Mouse (Mus musculus) liver, embryonic 14.5 days (tissue): ENCODE results near the gene Esam. TPM values are rescaled to one million over a fixed set of nuclear protein-coding genes. Genes with fewer than 3 reads are reported as not detected.

Experiments
- ATAC-seq: fragments of 200-750 bp; cut with Nextera tagmentation; 2 replicates; pipeline ENCODE4 v1.8.0; 2017; ENCODE audit warnings: moderate number of reproducible peaks, mild to moderate bottlenecking, moderate library complexity; ENCODE audit not compliant: insufficient read depth
- DNase-seq, 3 experiments: peaks; one replicate each; pipeline ENCODE4 v3.0.0-alpha.2; 2012 to 2013; ENCODE audit warnings: low read depth in 3 of 3, low spot score in 3 of 3
- H3K27ac ChIP-seq: fragments of 300-500 bp; sonication (generic); 2 replicates; pipeline ENCODE4 v1.5.1; 2014; ENCODE audit warnings: moderate library complexity, mild to moderate bottlenecking, control low read depth, inconsistent platforms
- H3K27me3 ChIP-seq: fragments of 300-500 bp; sonication (generic); 2 replicates; pipeline ENCODE4 v1.6.1; 2014; ENCODE audit warnings: mild to moderate bottlenecking, low read length, moderate library complexity; ENCODE audit not compliant: control insufficient read depth, insufficient read depth
- H3K36me3 ChIP-seq: fragments of 300-500 bp; sonication (generic); replicated peaks from 2 replicates; pipeline ENCODE4 v1.6.1; 2014; ENCODE audit warnings: low read depth; ENCODE audit not compliant: control insufficient read depth, insufficient read depth
- H3K4me1 ChIP-seq, 2 experiments: fragments of 200-500 bp in 1 of 2; fragments of 300-500 bp in 1 of 2; sonication (generic) in 1 of 2; replicated peaks; 2 replicates each; pipeline ENCODE4 v1.6.1; 2012 to 2014; ENCODE audit warnings: antibody characterized with exemption in 1 of 2, inconsistent platforms in 1 of 2, low read length in 1 of 2; ENCODE audit not compliant: control insufficient read depth in 2 of 2, insufficient read depth in 2 of 2
- H3K4me2 ChIP-seq: fragments of 300-500 bp; sonication (generic); 2 replicates; pipeline ENCODE4 v1.6.1; 2014; ENCODE audit warnings: low read depth, mild to moderate bottlenecking, control low read depth, moderate library complexity
- H3K4me3 ChIP-seq, 2 experiments: fragments of 200-500 bp in 1 of 2; fragments of 300-500 bp in 1 of 2; sonication (generic) in 1 of 2; 2 replicates each; pipeline ENCODE4 v1.5.1; 2012 to 2014; ENCODE audit warnings: low read depth in 2 of 2, low read length in 2 of 2, mild to moderate bottlenecking in 2 of 2, control low read depth in 1 of 2, inconsistent platforms in 1 of 2, moderate library complexity in 1 of 2; ENCODE audit not compliant: insufficient read depth in 1 of 2
- H3K9ac ChIP-seq: fragments of 300-500 bp; sonication (generic); replicated peaks from 2 replicates; pipeline ENCODE4 v1.6.1; 2014; ENCODE audit warnings: mild to moderate bottlenecking, control low read depth, moderate library complexity
- H3K9me3 ChIP-seq: fragments of 300-500 bp; sonication (generic); 2 replicates; pipeline ENCODE4 v1.6.1; 2016; ENCODE audit warnings: low read length, mixed read lengths; ENCODE audit not compliant: control insufficient read depth
- CTCF ChIP-seq: IDR thresholded peaks from 2 replicates; pipeline ENCODE4 v1.5.1; 2016; ENCODE audit warnings: antibody characterized with exemption, low read depth, control low read depth
- EP300 ChIP-seq: IDR thresholded peaks from 2 replicates; pipeline ENCODE4 v1.6.1; 2016; ENCODE audit warnings: antibody characterized with exemption, low read depth
- WGBS: fragments of 180-500 bp; shearing (Covaris S2); extraction: QIAGEN DNeasy Blood & Tissue Kit; methylation state at CpG from one replicate; pipeline ENCODE4 v1.1.7; 2014; ENCODE audit not compliant: insufficient replicate concordance; 5-methylcytosine and 5-hydroxymethylcytosine counted together
- polyA plus RNA-seq, 2 experiments: library from polyadenylated mRNA; depleted of rRNA in 1 of 2; stranded (reverse) in 1 of 2; unstranded in 1 of 2; fragments of >200 nt; fragmentation: Nextera tagmentation in 1 of 2; extraction: Ambion mirVana in 1 of 2; gene quantifications; 2 replicates each; pipeline versions ENCODE4 v1.2.1 to v1.2.3; 2012 to 2014

The Esam gene
- polyA plus RNA-seq, 2 experiments = 7.3 to 9.9 TPM

DNA sequence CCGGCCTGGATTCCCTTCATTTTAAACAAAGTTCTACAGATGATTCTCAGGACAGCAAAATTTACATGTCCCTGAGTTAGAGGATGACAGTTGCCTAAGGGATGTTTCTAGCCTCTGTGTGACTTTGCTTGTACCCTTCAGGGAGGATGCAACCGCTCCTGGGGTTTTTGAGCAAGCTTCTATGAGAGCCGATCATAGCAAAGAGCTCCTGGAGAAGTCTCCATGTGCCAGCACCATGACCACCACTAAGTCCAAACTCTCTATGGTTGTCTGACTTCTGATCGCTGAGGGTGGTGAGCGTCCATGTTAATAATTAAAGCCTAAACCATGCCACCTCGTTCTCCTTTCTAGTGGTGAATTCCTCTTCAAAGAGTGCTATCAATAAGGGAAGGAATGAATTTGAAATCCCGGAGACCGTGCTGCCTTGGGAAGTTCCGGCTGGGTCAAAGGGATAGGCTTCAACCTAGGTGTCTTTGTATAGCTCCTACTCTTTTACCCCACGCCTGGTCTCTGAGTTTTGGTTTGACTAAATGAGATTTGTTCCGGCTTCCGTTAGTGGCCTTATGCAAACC, 16.1 kb downstream of the Esam start:
- Histone ChIP-seq H3K9me3 (no peaks in the 10 kb centered on the region), H3K27me3 (peaks cover 7% of the 10 kb centered on the region; the same call in 1 of the 2 replicates), H3K4me1 (peaks cover 0 to 3% of the 10 kb centered on the region in 2 experiments; a peak in 1 of 4 replicates), H3K36me3 (no peaks in the 10 kb centered on the region), H3K4me2 (peak overlapping the region; percentile 67), H3K27ac (no peak overlapping the region), H3K9ac (no peak overlapping the region), H3K4me3 (peak overlapping the region in 1 of 2 experiments; percentile 44; a peak in 1 of 4 replicates)
- 50% methylated on average over 12 of the region's 12 CpGs for WGBS
- ATAC-seq (no peak), DNase-seq (no peak)
- TF ChIP-seq CTCF = no peak
- no peak for TF ChIP-seq EP300

DNA sequence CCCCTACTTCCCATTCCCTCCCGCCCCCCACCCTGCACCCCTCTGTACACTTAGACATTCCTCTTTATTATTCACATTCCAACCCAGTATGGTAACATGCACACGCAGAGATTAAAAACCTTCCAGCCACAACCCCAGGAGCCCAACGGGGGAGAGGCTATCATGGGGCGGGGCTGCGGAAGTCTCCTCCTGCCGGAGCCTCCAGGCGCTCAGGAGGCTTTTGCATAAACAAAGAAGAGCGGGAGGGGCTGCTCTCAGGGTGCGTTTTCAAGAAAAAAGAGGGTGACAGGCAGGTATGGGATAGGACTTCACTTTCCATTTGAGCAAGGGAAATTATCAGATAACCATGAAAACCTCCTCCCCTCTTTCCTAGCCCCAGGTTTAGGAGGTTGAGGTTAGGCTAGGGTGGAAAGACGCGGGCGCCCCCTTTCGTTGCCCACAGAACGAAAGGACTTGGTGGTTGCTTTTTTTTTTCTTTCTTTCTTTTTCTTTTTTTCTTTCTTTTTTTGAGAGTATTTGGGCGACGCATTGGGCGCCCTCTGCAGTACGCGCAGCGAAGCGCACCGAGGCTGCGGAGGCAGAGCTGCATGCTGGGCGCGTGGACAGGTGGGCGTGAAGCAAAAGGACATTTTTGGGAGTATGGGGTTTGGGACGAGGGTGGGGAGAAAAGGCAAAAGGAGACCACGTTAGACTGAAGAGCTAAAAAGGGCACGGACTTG, 16.7 kb downstream of the Esam start:
- Histone ChIP-seq H3K27ac (no peak overlapping the region), H3K9me3 (no peaks in the 10 kb centered on the region), H3K4me1 (peaks cover 0 to 3% of the 10 kb centered on the region in 2 experiments; a peak in 1 of 4 replicates), H3K27me3 (peaks cover 7% of the 10 kb centered on the region; the same call in 1 of the 2 replicates), H3K36me3 (no peaks in the 10 kb centered on the region), H3K4me3 (peak overlapping the region; percentile 37 to 44), H3K4me2 (peak overlapping the region; percentile 67), H3K9ac (no peak overlapping the region)
- DNase-seq = no peak
- ATAC-seq = peak; percentile 56
- TF ChIP-seq CTCF = peak; percentile 80
- no peak for TF ChIP-seq EP300
- WGBS = 5% methylated on average over 29 of the region's 29 CpGs

DNA sequence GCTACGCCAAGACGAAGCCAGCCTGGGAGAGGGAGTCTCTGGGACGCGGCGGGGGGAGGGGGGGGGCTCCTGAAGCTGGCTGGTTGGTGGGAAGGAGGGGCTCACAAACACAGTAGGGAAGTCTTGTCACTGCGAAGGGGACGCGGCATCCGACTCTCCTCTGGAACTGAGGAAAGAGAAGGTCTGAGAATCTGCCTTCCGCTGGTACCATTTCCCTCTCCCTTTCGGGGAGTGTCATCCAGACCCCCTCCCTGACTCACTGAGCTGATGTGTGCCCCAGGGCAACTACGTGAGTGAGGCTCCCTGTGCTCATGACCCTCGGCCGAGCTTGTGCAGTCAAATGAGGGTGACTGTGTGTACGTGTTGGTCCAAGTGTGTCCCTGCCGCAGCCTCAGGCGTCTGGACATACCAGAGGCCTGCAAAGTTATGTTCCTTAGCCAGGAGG, 17.3 kb downstream of the Esam start:
- Histone ChIP-seq H3K4me2 (peak overlapping the region; percentile 67), H3K9ac (no peak overlapping the region), H3K27me3 (peaks cover 7% of the 10 kb centered on the region; the same call in 1 of the 2 replicates), H3K4me1 (peaks cover 0 to 3% of the 10 kb centered on the region in 2 experiments; a peak in 1 of 4 replicates), H3K4me3 (peak overlapping the region; percentile 10 to 44; a peak in 2 of 4 replicates), H3K36me3 (no peaks in the 10 kb centered on the region), H3K9me3 (no peaks in the 10 kb centered on the region), H3K27ac (no peak overlapping the region)
- no peak for ATAC-seq
- TF ChIP-seq CTCF = no peak
- no peak for TF ChIP-seq EP300
- DNase-seq = no peak
- WGBS = 36% methylated on average over 17 of the region's 17 CpGs

DNA sequence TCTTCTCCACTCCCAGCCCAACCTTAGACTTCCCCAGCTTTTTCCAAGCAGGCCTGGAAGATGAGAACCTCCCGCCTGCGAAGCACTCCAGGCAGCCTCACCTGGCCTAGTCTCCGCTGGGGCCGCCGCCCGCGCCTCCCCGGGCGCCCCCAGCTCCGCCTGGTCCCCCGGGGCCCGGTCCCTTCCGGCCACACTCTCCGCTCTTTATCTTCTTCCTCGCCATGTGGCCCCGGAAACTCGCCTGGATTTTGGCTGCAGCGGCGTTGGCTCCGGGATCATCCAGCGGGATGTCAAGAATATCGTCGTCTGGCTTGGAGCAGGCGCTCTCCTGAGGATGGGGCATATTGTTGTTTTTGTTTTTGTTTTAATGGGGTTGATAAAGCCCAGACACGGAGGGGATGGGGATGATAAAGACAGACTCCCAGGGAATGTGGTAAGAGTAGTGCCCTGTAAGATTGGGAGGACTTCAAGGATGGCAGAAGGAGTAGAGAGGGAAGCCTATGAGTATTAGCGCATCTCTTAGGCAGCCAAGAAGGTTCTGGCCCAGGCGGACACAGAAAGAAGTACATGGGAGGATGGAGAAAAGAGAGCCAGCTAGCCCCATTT, 18.1 kb downstream of the Esam start:
- WGBS = 64% methylated on average over 27 of the region's 27 CpGs
- Histone ChIP-seq H3K4me3 (no peak overlapping the region), H3K4me2 (no peak overlapping the region), H3K9me3 (no peaks in the 10 kb centered on the region), H3K36me3 (no peaks in the 10 kb centered on the region), H3K27me3 (peaks cover 7% of the 10 kb centered on the region), H3K27ac (no peak overlapping the region), H3K9ac (no peak overlapping the region), H3K4me1 (peaks cover 0 to 3% of the 10 kb centered on the region in 2 experiments; a peak in 1 of 4 replicates)
- TF ChIP-seq CTCF (no peak), EP300 (no peak)
- no peak for DNase-seq
- ATAC-seq = no peak

DNA sequence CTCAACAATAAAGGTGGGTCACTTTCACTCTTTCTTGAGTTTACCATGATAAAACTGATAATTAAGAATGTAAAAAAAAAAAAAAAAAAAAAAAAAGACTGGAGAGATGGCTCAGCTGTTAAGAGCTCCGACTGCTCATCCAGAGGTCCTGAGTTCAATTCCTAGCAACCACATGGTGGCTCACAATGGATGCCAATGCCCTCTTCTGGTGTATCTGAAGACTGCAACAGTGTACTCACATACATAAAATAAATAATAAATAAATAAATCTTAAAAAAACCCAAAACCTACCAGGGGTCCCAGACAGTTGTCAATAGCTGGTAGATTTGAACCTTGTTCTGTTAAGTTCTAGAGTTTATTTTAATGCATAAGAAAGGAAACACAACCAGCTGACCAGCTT, 19.0 kb downstream of the Esam start:
- WGBS = 52% methylated on average over 1 of the region's 1 CpGs
- Histone ChIP-seq H3K27me3 (peaks cover 13% of the 10 kb centered on the region), H3K4me3 (no peak overlapping the region), H3K9me3 (no peaks in the 10 kb centered on the region), H3K27ac (no peak overlapping the region), H3K36me3 (no peaks in the 10 kb centered on the region), H3K4me2 (no peak overlapping the region), H3K4me1 (peaks cover 0 to 7% of the 10 kb centered on the region in 2 experiments; a peak in 2 of 4 replicates), H3K9ac (no peak overlapping the region)
- no peak for ATAC-seq
- TF ChIP-seq EP300 (no peak), CTCF (peak; percentile 23)
- no peak for DNase-seq
